21 mouse cellular contexts compared by ENCODE assay signal in genomic region chr7:81806067-81806466, GRCm38 (mm10). TPM values are rescaled to one million over a fixed set of nuclear protein-coding genes. Genes with fewer than 3 reads are reported as not detected.
A peak's percentile ranks its signal among the peaks of the same experiment; 100 is the strongest.
DNase-seq lines count a peak whose midpoint lies in the region; ATAC-seq lines count a peak whose summit lies in the region.
"Had no signal": no experiment of that assay in that cellular context is flagged by ENCODE, and none has a peak within 500 bp of the region (broad histone marks: within the 10 kb centered on the region; RNA-seq: fewer than 3 reads in every experiment).

No protein-coding gene starts in this region.

- peak overlapping the region; percentile 48; the same call in 1 of the 2 replicates for H3K27ac ChIP-seq in heart, embryonic 13.5 days (replicated peaks)
- no peak overlapping the region for H3K27ac ChIP-seq in heart, embryonic 10.5 days
- peak overlapping the region; percentile 7; the same call in 1 of the 2 replicates for H3K27ac ChIP-seq in midbrain, embryonic 12.5 days (replicated peaks)
- H3K27ac ChIP-seq in midbrain, embryonic 16.5 days (ENCODE audit: low read length), result no peak overlapping the region
- peak overlapping the region; percentile 76 for H3K27ac ChIP-seq in forebrain, embryonic 13.5 days
- H3K27ac ChIP-seq: hindbrain, embryonic 15.5 days; left cerebral cortex, adult 2 months; liver, embryonic 15.5 days; macrophage had no signal

- peaks cover 51% of the 10 kb centered on the region for H3K36me3 ChIP-seq in heart, embryonic 13.5 days
- peaks cover 42% of the 10 kb centered on the region for H3K36me3 ChIP-seq in heart, embryonic 10.5 days
- H3K36me3 ChIP-seq in midbrain, embryonic 12.5 days, result 0 out of 2 replicates have a peak, but pooled peaks cover 2% of the 10 kb centered on the region
- no peaks in the 10 kb centered on the region for H3K36me3 ChIP-seq in midbrain, embryonic 16.5 days (ENCODE audit: control insufficient read depth, insufficient read depth, low read length)
- H3K36me3 ChIP-seq in forebrain, embryonic 13.5 days (ENCODE audit: poor library complexity, severe bottlenecking), result peaks cover 9% of the 10 kb centered on the region; the same call in 1 of the 2 replicates

- DNase-seq in heart, embryonic 10.5 days (ENCODE audit: low spot score), result no peak
- no peak for DNase-seq in frontal cortex, postnatal 36 days (ENCODE audit: low spot score in 2 of 2)
- no peak for DNase-seq in lung, adult 18-20 months
- DNase-seq: adrenal gland, postnatal 10 days; B cell, adult 2 months; heart, adult 18-20 months; right cerebral cortex, postnatal 14 days; thymus, adult 2 months had no signal

- no peak overlapping the region for H3K4me3 ChIP-seq in heart, embryonic 13.5 days
- H3K4me3 ChIP-seq in heart, embryonic 10.5 days, result no peak overlapping the region
- H3K4me3 ChIP-seq in midbrain, embryonic 12.5 days, result no peak overlapping the region
- no peak overlapping the region for H3K4me3 ChIP-seq in midbrain, embryonic 16.5 days (ENCODE audit: low read depth, low read length)
- H3K4me3 ChIP-seq in forebrain, embryonic 13.5 days, result no peak overlapping the region
- H3K4me3 ChIP-seq: erythroblast, embryonic 14.5 days; hindbrain, embryonic 15.5 days; left cerebral cortex, adult 2 months; liver, embryonic 15.5 days had no signal

- no peaks in the 10 kb centered on the region for H3K9me3 ChIP-seq in heart, embryonic 13.5 days
- H3K9me3 ChIP-seq in heart, embryonic 10.5 days, result no peaks in the 10 kb centered on the region
- no peaks in the 10 kb centered on the region for H3K9me3 ChIP-seq in midbrain, embryonic 12.5 days
- H3K9me3 ChIP-seq in midbrain, embryonic 16.5 days (replicated peaks; ENCODE audit: control insufficient read depth, low read length, poor library complexity, severe bottlenecking), result no peaks in the 10 kb centered on the region
- H3K9me3 ChIP-seq in forebrain, embryonic 13.5 days (replicated peaks), result no peaks in the 10 kb centered on the region
- H3K9me3 ChIP-seq: hindbrain, embryonic 15.5 days; liver, embryonic 15.5 days had no signal

- peaks cover 7% of the 10 kb centered on the region for H3K4me1 ChIP-seq in heart, embryonic 13.5 days
- peaks cover 6% of the 10 kb centered on the region; the same call in 1 of the 2 replicates for H3K4me1 ChIP-seq in heart, embryonic 10.5 days
- peaks cover 4% of the 10 kb centered on the region; the same call in 1 of the 2 replicates for H3K4me1 ChIP-seq in midbrain, embryonic 12.5 days
- H3K4me1 ChIP-seq in midbrain, embryonic 16.5 days (ENCODE audit: control insufficient read depth, insufficient read depth, low read length), result no peaks in the 10 kb centered on the region
- H3K4me1 ChIP-seq in forebrain, embryonic 13.5 days, result peaks cover 6% of the 10 kb centered on the region
- H3K4me1 ChIP-seq: hindbrain, embryonic 15.5 days had no signal

- H3K4me2 ChIP-seq in heart, embryonic 13.5 days, result no peak overlapping the region
- H3K4me2 ChIP-seq in midbrain, embryonic 12.5 days (replicated peaks), result no peak overlapping the region
- no peak overlapping the region for H3K4me2 ChIP-seq in midbrain, embryonic 16.5 days (ENCODE audit: low read length)
- no peak overlapping the region for H3K4me2 ChIP-seq in forebrain, embryonic 13.5 days
- H3K4me2 ChIP-seq: hindbrain, embryonic 15.5 days; liver, embryonic 15.5 days had no signal

- 40% methylated on average over 5 of the region's 5 CpGs for WGBS in heart, embryonic 13.5 days
- 49% methylated on average over 5 of the region's 5 CpGs for WGBS in heart, embryonic 10.5 days
- WGBS in midbrain, embryonic 12.5 days, result 76% methylated on average over 5 of the region's 5 CpGs
- WGBS in midbrain, embryonic 16.5 days, result 62% methylated on average over 5 of the region's 5 CpGs
- WGBS in forebrain, embryonic 13.5 days, result 65% methylated on average over 5 of the region's 5 CpGs

- peak overlapping the region; percentile 15; the same call in 1 of the 2 replicates for H3K9ac ChIP-seq in heart, embryonic 13.5 days
- no peak overlapping the region for H3K9ac ChIP-seq in midbrain, embryonic 12.5 days (replicated peaks)
- H3K9ac ChIP-seq in midbrain, embryonic 16.5 days (ENCODE audit: low read depth, low read length), result no peak overlapping the region
- peak overlapping the region; percentile 40 for H3K9ac ChIP-seq in forebrain, embryonic 13.5 days
- H3K9ac ChIP-seq: hindbrain, embryonic 15.5 days; liver, embryonic 15.5 days had no signal

- no peak for ATAC-seq in heart, embryonic 13.5 days (ENCODE audit: extremely low read depth, insufficient number of reproducible peaks, low FRiP score, low TSS enrichment)
- ATAC-seq in midbrain, embryonic 12.5 days (ENCODE audit: low FRiP score, low read depth), result 0 out of 2 replicates have a peak, but pooled peaks have one; percentile 52
- no peak for ATAC-seq in midbrain, embryonic 16.5 days
- ATAC-seq in forebrain, embryonic 13.5 days, result peak; percentile 53; the same call in 1 of the 2 replicates
- 0 out of 2 replicates have a peak, but pooled peaks have one; percentile 26 for ATAC-seq in megakaryocyte progenitor cell, adult 5-6 weeks (replicated peaks; ENCODE audit: poor library complexity)

- no peaks in the 10 kb centered on the region for H3K27me3 ChIP-seq in heart, embryonic 13.5 days (replicated peaks)
- H3K27me3 ChIP-seq in heart, embryonic 10.5 days (ENCODE audit: insufficient read depth, poor library complexity, severe bottlenecking), result no peaks in the 10 kb centered on the region
- H3K27me3 ChIP-seq in midbrain, embryonic 12.5 days, result no peaks in the 10 kb centered on the region
- no peaks in the 10 kb centered on the region for H3K27me3 ChIP-seq in midbrain, embryonic 16.5 days (ENCODE audit: control insufficient read depth, insufficient read depth, low read depth, low read length)
- no peaks in the 10 kb centered on the region for H3K27me3 ChIP-seq in forebrain, embryonic 13.5 days
- H3K27me3 ChIP-seq: hindbrain, embryonic 15.5 days; liver, embryonic 15.5 days had no signal

RNA-seq across cellular contexts. Expression of gene 3110040N11Rik, which starts 16.8 kb away (rescaled TPM):
- polyA plus RNA-seq in heart, embryonic 13.5 days (2015; fragmentation: Nextera tagmentation; extraction: Ambion mirVana), result 36.4 and 43.7 TPM in 2 replicates
- 47.5 and 50.6 TPM in 2 replicates for polyA plus RNA-seq in heart, embryonic 10.5 days (2016; fragmentation: Nextera tagmentation; extraction: Ambion mirVana)
- polyA plus RNA-seq in midbrain, embryonic 12.5 days (2016; fragmentation: Nextera tagmentation; extraction: Ambion mirVana), result 43.2 and 45.0 TPM in 2 replicates
- 53.2 and 58.7 TPM in 2 replicates for polyA plus RNA-seq in midbrain, embryonic 16.5 days (2015; fragmentation: Nextera tagmentation; extraction: Ambion mirVana)
- 47.8 and 49.8 TPM in 2 replicates for polyA plus RNA-seq in forebrain, embryonic 13.5 days (2015; fragmentation: Nextera tagmentation; extraction: Ambion mirVana)
- 28.1 and 45.7 TPM in 2 replicates for total RNA-seq in megakaryocyte progenitor cell, adult 5-6 weeks (2015)
- 96.3 and 102 TPM in 2 replicates for total RNA-seq in megakaryocyte progenitor cell, adult 5-6 weeks (2017)

RNA-seq across cellular contexts. Expression of gene Btbd1, which starts 23.2 kb away (rescaled TPM):
- 74.6 and 83.1 TPM in 2 replicates for polyA plus RNA-seq in heart, embryonic 13.5 days (2015; fragmentation: Nextera tagmentation; extraction: Ambion mirVana)
- 75.2 and 81.1 TPM in 2 replicates for polyA plus RNA-seq in heart, embryonic 10.5 days (2016; fragmentation: Nextera tagmentation; extraction: Ambion mirVana)
- 105 and 113 TPM in 2 replicates for polyA plus RNA-seq in midbrain, embryonic 12.5 days (2016; fragmentation: Nextera tagmentation; extraction: Ambion mirVana)
- 89.1 and 98.2 TPM in 2 replicates for polyA plus RNA-seq in midbrain, embryonic 16.5 days (2015; fragmentation: Nextera tagmentation; extraction: Ambion mirVana)
- polyA plus RNA-seq in forebrain, embryonic 13.5 days (2015; fragmentation: Nextera tagmentation; extraction: Ambion mirVana), result 86.0 and 86.9 TPM in 2 replicates
- 55.0 and 59.1 TPM in 2 replicates for total RNA-seq in megakaryocyte progenitor cell, adult 5-6 weeks (2015)
- total RNA-seq in megakaryocyte progenitor cell, adult 5-6 weeks (2017), result 70.8 and 105 TPM in 2 replicates

RNA-seq across cellular contexts. Expression of gene Ramac, which starts 43.3 kb away (rescaled TPM):
- polyA plus RNA-seq in heart, embryonic 13.5 days (2015; fragmentation: Nextera tagmentation; extraction: Ambion mirVana), result 75.0 and 80.7 TPM in 2 replicates
- polyA plus RNA-seq in heart, embryonic 10.5 days (2016; fragmentation: Nextera tagmentation; extraction: Ambion mirVana), result 78.3 and 102 TPM in 2 replicates
- polyA plus RNA-seq in midbrain, embryonic 12.5 days (2016; fragmentation: Nextera tagmentation; extraction: Ambion mirVana), result 129 and 135 TPM in 2 replicates
- polyA plus RNA-seq in midbrain, embryonic 16.5 days (2015; fragmentation: Nextera tagmentation; extraction: Ambion mirVana), result 165 and 169 TPM in 2 replicates
- 154 and 158 TPM in 2 replicates for polyA plus RNA-seq in forebrain, embryonic 13.5 days (2015; fragmentation: Nextera tagmentation; extraction: Ambion mirVana)
- total RNA-seq in megakaryocyte progenitor cell, adult 5-6 weeks (2015), result 92.8 and 94.7 TPM in 2 replicates
- total RNA-seq in megakaryocyte progenitor cell, adult 5-6 weeks (2017), result 75.0 and 79.8 TPM in 2 replicates

RNA-seq across cellular contexts. Expression of gene Gm10160, which starts 49.5 kb away (rescaled TPM):
- polyA plus RNA-seq in heart, embryonic 13.5 days (2015; fragmentation: Nextera tagmentation; extraction: Ambion mirVana), result not detected in 2 replicates
- not detected in 2 replicates for polyA plus RNA-seq in heart, embryonic 10.5 days (2016; fragmentation: Nextera tagmentation; extraction: Ambion mirVana)
- not detected in 2 replicates for polyA plus RNA-seq in midbrain, embryonic 12.5 days (2016; fragmentation: Nextera tagmentation; extraction: Ambion mirVana)
- not detected in 2 replicates for polyA plus RNA-seq in midbrain, embryonic 16.5 days (2015; fragmentation: Nextera tagmentation; extraction: Ambion mirVana)
- polyA plus RNA-seq in forebrain, embryonic 13.5 days (2015; fragmentation: Nextera tagmentation; extraction: Ambion mirVana), result not detected in 2 replicates
- total RNA-seq in megakaryocyte progenitor cell, adult 5-6 weeks (2015), result not detected in 2 replicates
- not detected in 2 replicates for total RNA-seq in megakaryocyte progenitor cell, adult 5-6 weeks (2017)
- total RNA-seq: adrenal gland, postnatal 10 days; common myeloid progenitor, adult 5-6 weeks; gastrocnemius, adult 18-20 months; heart, adult 18-20 months; left cerebral cortex, adult 2 months had no signal
- polyA plus RNA-seq: erythroblast, embryonic 14.5 days; hindbrain, embryonic 15.5 days; kidney, embryonic 14.5 days; liver, embryonic 15.5 days; macrophage; thymus, adult 2 months had no signal

RNA-seq across cellular contexts. Expression of gene Tm6sf1, which starts 52.7 kb away (rescaled TPM):
- 20.0 and 22.8 TPM in 2 replicates for polyA plus RNA-seq in heart, embryonic 13.5 days (2015; fragmentation: Nextera tagmentation; extraction: Ambion mirVana)
- 25.7 and 33.4 TPM in 2 replicates for polyA plus RNA-seq in heart, embryonic 10.5 days (2016; fragmentation: Nextera tagmentation; extraction: Ambion mirVana)
- 10.5 and 13.5 TPM in 2 replicates for polyA plus RNA-seq in midbrain, embryonic 12.5 days (2016; fragmentation: Nextera tagmentation; extraction: Ambion mirVana)
- polyA plus RNA-seq in midbrain, embryonic 16.5 days (2015; fragmentation: Nextera tagmentation; extraction: Ambion mirVana), result 8.1 and 8.7 TPM in 2 replicates
- 7.2 and 8.8 TPM in 2 replicates for polyA plus RNA-seq in forebrain, embryonic 13.5 days (2015; fragmentation: Nextera tagmentation; extraction: Ambion mirVana)
- 186 and 194 TPM in 2 replicates for total RNA-seq in megakaryocyte progenitor cell, adult 5-6 weeks (2015)
- total RNA-seq in megakaryocyte progenitor cell, adult 5-6 weeks (2017), result 159 and 203 TPM in 2 replicates

Comparison
In these comparisons a context has a peak if more than half of its experiments do, and no peak if none do; other contexts are left out.
1. ATAC-seq: peak in midbrain, embryonic 12.5 days (single experiment), forebrain, embryonic 13.5 days (single experiment) and megakaryocyte progenitor cell, adult 5-6 weeks (single experiment); none in heart, embryonic 13.5 days (single experiment) and midbrain, embryonic 16.5 days (single experiment).
2. H3K27ac ChIP-seq: peak in heart, embryonic 13.5 days (single experiment), midbrain, embryonic 12.5 days (single experiment) and forebrain, embryonic 13.5 days (single experiment); none in heart, embryonic 10.5 days (single experiment) and midbrain, embryonic 16.5 days (single experiment).
3. H3K9ac ChIP-seq: peak in heart, embryonic 13.5 days (single experiment) and forebrain, embryonic 13.5 days (single experiment); none in midbrain, embryonic 12.5 days (single experiment) and midbrain, embryonic 16.5 days (single experiment).